Mouse (Mus musculus) midbrain, embryonic 10.5 days (tissue): Measurements from ENCODE around the gene Hcar1. TPM values are rescaled to one million over a fixed set of nuclear protein-coding genes. Genes with fewer than 3 reads are reported as not detected.

Source experiments
- DNase-seq: peaks from one replicate; pipeline ENCODE4 v3.0.0-alpha.2; 2017; ENCODE audit warnings: low spot score
- H3K27ac ChIP-seq: fragments of 300-500 bp; sonication (generic); replicated peaks from 2 replicates; pipeline ENCODE4 v1.5.1; 2016; ENCODE audit warnings: mild to moderate bottlenecking
- H3K27me3 ChIP-seq: fragments of 300-500 bp; sonication (generic); 2 replicates; pipeline ENCODE4 v1.6.1; 2016; ENCODE audit warnings: low read depth, mild to moderate bottlenecking; ENCODE audit not compliant: poor library complexity, severe bottlenecking
- H3K36me3 ChIP-seq: fragments of 300-500 bp; sonication (generic); 2 replicates; pipeline ENCODE4 v1.6.1; 2016; ENCODE audit warnings: mild to moderate bottlenecking, moderate library complexity
- H3K4me1 ChIP-seq: fragments of 300-500 bp; sonication (generic); 2 replicates; pipeline ENCODE4 v1.6.1; 2016
- H3K4me3 ChIP-seq: fragments of 300-500 bp; sonication (generic); 2 replicates; pipeline ENCODE4 v1.5.1; 2016; ENCODE audit warnings: mild to moderate bottlenecking, moderate library complexity
- H3K9me3 ChIP-seq: fragments of 300-500 bp; sonication (generic); replicated peaks from 2 replicates; pipeline ENCODE4 v1.6.1; 2016; ENCODE audit warnings: mild to moderate bottlenecking
- WGBS: fragments of 180-500 bp; shearing (Covaris S2); methylation state at CpG from one replicate; pipeline ENCODE4 v1.1.7; 2016; 5-methylcytosine and 5-hydroxymethylcytosine counted together
- polyA plus RNA-seq: library from polyadenylated mRNA; unstranded; fragments of >200 nt; fragmentation: Nextera tagmentation; extraction: Ambion mirVana; gene quantifications from 2 replicates; pipeline ENCODE4 v1.2.1, GENCODE M21; 2016

The Hcar1 gene
- not detected in 2 replicates for polyA plus RNA-seq

DNA sequence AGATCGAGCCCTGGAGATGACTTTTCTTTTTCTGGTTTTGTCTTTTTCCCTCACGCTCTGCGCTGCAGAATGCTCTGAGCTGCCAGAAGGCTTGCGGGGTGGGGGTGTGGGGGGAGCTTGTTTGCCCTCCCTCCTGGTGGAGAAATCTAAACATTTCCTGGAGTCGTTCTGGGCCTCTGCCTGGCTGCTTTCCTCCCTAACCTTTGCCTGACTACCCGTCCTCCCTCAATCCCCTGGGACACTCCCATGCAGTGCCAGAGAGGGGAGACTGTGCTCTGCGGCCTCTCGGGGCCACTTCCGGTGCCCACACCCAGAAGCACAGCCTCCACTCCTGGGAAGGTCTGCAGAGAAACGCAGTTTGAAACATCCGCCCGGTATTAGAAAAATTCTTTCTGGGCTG, at the start of gene Hcar1:
Hcar1 (minus strand) TSS at position 93 of the 400 bp plus-strand sequence.
- no peaks in the 10 kb centered on the region for H3K27me3 ChIP-seq
- DNase-seq = no peak
- no peak within 1 kb of the TSS for H3K27ac ChIP-seq
- H3K36me3 ChIP-seq = no peaks in the 10 kb centered on the region
- WGBS = 72% methylated on average over 12 of the region's 12 CpGs
- H3K9me3 ChIP-seq = no peaks in the 10 kb centered on the region
- H3K4me1 ChIP-seq = 0 out of 2 replicates have a peak, but pooled peaks cover 3% of the 10 kb centered on the region
- no peak within 1 kb of the TSS for H3K4me3 ChIP-seq

DNA sequence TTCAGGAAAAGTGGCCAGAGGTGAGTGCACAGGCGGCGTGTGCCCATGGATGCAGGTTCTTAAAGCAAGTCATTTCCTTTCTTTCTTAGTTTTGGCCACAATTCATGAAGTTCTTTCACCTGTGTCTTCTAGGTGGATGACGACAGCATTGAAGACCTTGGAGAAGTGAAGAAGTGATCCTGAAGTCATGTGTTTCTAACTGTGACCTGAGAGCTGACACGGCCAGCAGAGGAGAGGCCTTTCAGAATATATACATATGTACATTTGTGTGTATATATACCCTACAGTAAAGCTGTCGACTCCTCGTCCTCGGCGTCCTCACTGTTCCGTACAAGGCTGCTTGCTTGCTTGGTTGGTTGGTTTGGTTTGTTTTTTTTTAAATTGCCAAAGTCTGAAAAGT, 47.3 kb upstream of the Hcar1 start, which contains the start of gene Gm43518:
Gm43518 (plus strand) TSS at position 301 of the 400 bp plus-strand sequence.
- 94% methylated on average over 9 of the region's 9 CpGs for WGBS
- peaks cover 78% of the 10 kb centered on the region for H3K36me3 ChIP-seq
- no peak for DNase-seq
- peaks cover 9% of the 10 kb centered on the region for H3K4me1 ChIP-seq
- no peaks in the 10 kb centered on the region for H3K27me3 ChIP-seq
- no peak within 1 kb of the TSS for H3K27ac ChIP-seq
- no peak within 1 kb of the TSS for H3K4me3 ChIP-seq
- no peaks in the 10 kb centered on the region for H3K9me3 ChIP-seq

DNA sequence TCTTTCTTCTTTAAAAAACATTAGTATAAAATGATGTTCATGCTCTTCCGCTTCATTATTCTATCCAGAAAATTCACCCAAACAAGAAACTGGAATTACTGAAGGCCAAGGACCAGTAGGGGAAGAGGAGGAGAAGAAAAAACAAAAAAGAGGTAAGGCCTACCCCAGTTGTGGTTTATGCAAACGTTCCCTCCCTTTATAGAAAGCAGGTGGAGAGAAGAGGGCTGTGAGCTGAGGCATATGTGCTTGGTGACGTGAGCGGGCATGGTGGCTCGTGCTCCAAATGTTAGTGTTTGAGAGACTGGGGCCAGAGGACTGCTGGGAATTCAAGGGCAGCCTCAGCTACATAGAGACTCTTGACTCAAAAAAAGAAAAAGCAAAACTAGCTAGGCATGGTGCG, 42.3 kb upstream of the Hcar1 start:
- Histone ChIP-seq H3K36me3 (peaks cover 97% of the 10 kb centered on the region), H3K27ac (no peak overlapping the region), H3K9me3 (no peaks in the 10 kb centered on the region), H3K27me3 (no peaks in the 10 kb centered on the region), H3K4me1 (no peaks in the 10 kb centered on the region), H3K4me3 (no peak overlapping the region)
- no peak for DNase-seq
- WGBS = 91% methylated on average over 6 of the region's 6 CpGs

DNA sequence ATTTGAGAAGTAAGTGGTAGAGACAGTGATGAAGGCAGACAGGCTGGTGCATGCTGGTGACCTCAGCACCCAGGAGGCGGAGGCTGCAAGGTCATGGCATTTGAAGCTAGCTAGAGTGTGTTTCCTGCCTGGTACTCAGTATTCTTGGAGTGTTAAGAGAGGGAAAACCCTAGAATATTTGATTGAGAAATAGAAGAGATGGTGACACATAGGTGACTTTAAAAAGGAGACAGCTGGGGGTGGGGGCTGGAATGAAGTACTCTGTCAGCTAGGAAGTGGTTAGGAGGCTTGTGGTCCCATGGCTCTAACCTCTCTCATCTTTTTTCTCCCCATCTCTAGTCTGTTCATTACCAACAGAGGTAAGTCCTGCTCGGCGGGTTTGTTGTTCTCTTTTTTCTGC, 35.0 kb upstream of the Hcar1 start:
- H3K9me3 ChIP-seq = no peaks in the 10 kb centered on the region
- H3K4me3 ChIP-seq = no peak overlapping the region
- no peak for DNase-seq
- no peaks in the 10 kb centered on the region for H3K27me3 ChIP-seq
- H3K27ac ChIP-seq = no peak overlapping the region
- H3K36me3 ChIP-seq = peaks cover 97% of the 10 kb centered on the region
- 93% methylated on average over 3 of the region's 3 CpGs for WGBS
- peaks cover under 1% of the 10 kb centered on the region; the same call in 1 of the 2 replicates for H3K4me1 ChIP-seq

DNA sequence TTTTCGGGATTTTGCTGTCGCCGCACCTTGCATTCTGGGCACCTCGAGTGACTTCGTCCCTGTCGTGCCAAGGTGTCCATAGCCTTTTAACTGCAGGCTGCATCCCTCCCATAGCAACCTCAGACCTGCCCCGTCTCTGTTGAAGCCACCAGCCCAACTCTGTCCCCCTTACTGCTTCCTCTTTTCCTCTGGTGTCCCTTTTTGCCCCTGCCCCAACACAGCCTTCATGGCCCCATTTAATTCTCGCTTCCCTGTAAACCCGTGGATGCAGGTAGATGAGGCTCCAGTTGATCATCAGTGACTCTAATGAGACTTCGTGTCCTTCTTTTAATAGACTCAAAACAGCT, 27.8 kb upstream of the Hcar1 start:
- Histone ChIP-seq H3K27me3 (no peaks in the 10 kb centered on the region), H3K4me1 (peaks cover 21% of the 10 kb centered on the region), H3K36me3 (peaks cover 46% of the 10 kb centered on the region), H3K9me3 (no peaks in the 10 kb centered on the region), H3K27ac (peak overlapping the region; percentile 95), H3K4me3 (peak overlapping the region; percentile 83)
- WGBS = 7% methylated on average over 10 of the region's 10 CpGs
- no peak for DNase-seq

DNA sequence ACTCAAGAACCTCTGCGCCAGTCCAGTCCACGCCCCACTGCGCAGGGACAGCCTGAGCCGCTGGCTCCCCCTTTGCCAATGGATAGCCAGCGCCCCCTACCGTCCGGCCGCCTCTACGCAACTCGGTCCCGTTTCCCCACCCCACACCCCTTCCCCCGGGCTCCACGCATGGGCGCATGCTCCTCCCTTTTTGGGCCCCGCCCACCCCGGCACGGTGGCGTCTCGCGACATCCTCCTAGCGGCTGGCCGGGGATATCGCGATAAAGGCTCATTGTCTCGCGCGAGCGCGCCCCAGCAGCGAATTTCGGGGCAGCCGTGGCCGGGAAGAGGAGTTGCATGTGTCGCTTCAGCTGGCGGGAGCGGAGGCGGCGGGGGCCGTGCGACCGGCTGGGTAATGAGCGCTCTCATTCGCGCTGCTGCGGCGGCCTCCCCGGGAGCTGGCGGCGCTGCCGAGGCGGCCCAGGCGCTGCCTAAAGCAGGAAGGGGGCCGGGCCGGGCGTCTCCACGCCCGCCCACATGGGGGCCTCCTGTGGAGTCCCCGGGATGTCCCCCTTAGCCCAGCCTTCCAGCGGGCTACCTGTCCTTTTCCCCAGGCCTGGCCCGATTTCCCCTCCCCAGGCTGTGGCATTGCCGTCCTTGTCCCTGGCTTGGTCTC, 27.3 kb upstream of the Hcar1 start, which contains the start of gene Denr:
Denr (plus strand) TSS at position 200 of the 655 bp plus-strand sequence.
- H3K9me3 ChIP-seq = no peaks in the 10 kb centered on the region
- H3K27ac ChIP-seq = peak within 1 kb of the TSS; percentile 95
- no peaks in the 10 kb centered on the region for H3K27me3 ChIP-seq
- H3K4me3 ChIP-seq = peak within 1 kb of the TSS; percentile 83
- under 1% methylated on average over 61 of the region's 61 CpGs for WGBS
- peaks cover 21% of the 10 kb centered on the region for H3K4me1 ChIP-seq
- H3K36me3 ChIP-seq = peaks cover 41% of the 10 kb centered on the region
- peak; percentile 100 for DNase-seq

DNA sequence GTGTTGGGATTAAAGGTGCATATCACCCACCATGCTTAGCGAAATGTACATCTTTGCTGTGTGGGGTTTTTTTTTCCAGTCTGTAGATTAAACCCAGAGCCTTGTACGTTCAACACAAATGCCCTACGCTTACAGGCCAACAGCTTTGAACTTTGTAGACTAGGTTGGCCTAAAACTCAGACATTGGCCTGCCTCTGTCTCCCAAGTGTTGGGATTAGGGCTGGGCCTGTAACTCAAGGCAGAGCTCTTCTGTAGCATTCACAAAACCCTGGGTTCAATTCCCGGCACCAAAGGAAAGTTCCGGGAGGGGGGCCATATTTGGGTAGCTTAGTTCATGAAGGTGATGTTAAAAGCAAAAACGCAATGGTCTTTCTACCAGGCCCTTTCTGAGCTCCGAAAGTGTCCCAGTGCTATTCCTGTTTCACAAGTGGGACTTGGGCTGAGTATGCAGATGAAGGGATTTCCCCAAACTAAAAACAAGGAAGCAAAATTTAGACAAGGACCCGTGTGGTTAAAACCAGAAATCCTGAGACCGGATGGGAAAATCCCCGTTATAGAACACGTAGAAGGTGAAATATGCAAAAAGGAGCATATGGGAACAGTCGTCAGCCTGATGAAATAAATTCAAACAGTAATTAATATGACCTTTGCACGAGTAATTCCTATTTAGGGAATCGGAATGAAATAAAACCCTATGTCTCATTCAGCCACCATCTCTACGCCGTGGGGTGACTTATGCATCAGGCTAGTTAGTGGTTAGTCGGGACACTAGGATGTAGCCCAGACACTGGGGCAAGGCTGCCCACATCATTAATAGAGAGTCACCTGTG, 26.5 kb upstream of the Hcar1 start:
- H3K4me3 ChIP-seq = peak overlapping the region; percentile 83

DNA sequence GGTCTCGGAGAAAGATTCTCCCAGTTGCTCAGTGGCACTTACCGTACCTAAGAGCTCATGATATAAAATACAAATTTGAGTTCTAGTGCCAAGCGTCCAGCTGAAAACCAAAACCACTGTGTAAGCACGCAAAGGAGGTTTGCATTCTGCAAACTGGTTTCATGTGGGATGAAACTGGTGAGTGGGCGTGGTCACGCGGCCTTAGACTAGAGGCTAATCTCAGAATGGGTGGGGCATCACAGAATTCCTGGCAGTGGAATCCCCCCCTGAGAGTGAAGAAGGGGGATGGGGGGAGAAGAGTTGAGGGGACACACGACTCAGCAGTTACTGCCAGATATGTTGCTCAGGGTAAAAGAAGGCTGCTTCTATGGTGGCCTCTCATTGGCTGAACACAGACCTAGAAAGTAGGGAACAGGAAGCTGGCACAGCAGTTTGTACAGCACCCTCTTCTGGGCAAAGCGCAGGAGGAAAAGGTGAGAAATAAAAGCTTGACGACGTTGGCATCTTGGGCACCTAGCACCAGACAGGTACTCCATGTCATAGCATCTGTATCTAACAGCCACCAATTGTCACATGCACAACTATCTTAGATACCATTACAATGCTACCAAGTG, 24.3 kb upstream of the Hcar1 start:
- DNase-seq = no peak
- Histone ChIP-seq H3K27me3 (no peaks in the 10 kb centered on the region), H3K9me3 (no peaks in the 10 kb centered on the region), H3K27ac (no peak overlapping the region), H3K4me3 (no peak overlapping the region), H3K36me3 (peaks cover 11% of the 10 kb centered on the region), H3K4me1 (peaks cover 18% of the 10 kb centered on the region)
- 70% methylated on average over 11 of the region's 11 CpGs for WGBS

More for the DNA sequence above, 26.5 kb upstream of the Hcar1 start:
- no peak for DNase-seq
- Histone ChIP-seq H3K36me3 (peaks cover 33% of the 10 kb centered on the region), H3K27ac (no peak overlapping the region), H3K27me3 (no peaks in the 10 kb centered on the region), H3K9me3 (no peaks in the 10 kb centered on the region), H3K4me1 (peaks cover 21% of the 10 kb centered on the region)
- WGBS = 76% methylated on average over 17 of the region's 17 CpGs

DNA sequence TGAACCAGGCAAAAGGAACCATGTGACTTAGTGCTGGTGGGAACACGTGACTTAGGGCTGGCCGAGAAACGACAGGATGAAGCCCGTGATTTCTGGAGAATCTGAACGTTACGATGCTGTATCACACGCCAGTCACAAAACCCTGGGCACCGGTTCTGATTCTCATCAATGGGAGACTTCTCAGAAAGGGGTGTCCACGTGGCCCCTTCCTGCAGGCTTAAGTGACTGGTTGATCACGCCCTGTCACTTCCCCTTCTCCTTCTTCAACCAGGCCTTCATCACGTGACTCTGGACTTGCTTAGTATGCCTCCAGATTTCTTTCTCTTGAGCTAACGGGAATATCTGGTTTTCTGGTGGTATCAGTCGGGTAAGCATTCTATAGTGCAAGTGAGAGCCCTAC, 17.5 kb upstream of the Hcar1 start:
- no peaks in the 10 kb centered on the region for H3K36me3 ChIP-seq
- 89% methylated on average over 13 of the region's 13 CpGs for WGBS
- H3K27me3 ChIP-seq = no peaks in the 10 kb centered on the region
- DNase-seq = no peak
- no peaks in the 10 kb centered on the region for H3K4me1 ChIP-seq
- no peak overlapping the region for H3K4me3 ChIP-seq
- H3K27ac ChIP-seq = no peak overlapping the region
- H3K9me3 ChIP-seq = no peaks in the 10 kb centered on the region

DNA sequence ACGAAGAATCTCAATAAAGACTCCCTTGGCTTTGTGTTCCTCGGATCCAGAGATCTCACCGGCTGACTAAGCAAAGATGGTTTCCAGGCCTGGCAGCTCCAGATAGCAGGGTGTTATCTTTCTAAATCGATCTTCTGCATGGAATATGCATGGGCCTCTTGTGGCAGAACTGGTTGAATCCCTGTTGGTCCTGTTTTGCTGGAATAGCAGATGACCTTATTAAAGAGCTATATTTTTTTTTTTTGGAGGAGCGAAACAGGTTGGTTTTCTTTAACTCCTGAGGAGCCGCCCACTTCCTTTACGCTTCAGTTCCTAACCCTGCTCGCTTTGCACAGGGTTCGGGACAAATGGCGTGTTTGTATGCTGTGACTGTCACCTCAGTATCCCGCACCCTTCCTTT, 16.6 kb upstream of the Hcar1 start:
- no peak for DNase-seq
- Histone ChIP-seq H3K36me3 (no peaks in the 10 kb centered on the region), H3K9me3 (no peaks in the 10 kb centered on the region), H3K27me3 (no peaks in the 10 kb centered on the region), H3K4me3 (no peak overlapping the region), H3K4me1 (peaks cover 3% of the 10 kb centered on the region; the same call in 1 of the 2 replicates), H3K27ac (no peak overlapping the region)
- WGBS = 87% methylated on average over 11 of the region's 11 CpGs

DNA sequence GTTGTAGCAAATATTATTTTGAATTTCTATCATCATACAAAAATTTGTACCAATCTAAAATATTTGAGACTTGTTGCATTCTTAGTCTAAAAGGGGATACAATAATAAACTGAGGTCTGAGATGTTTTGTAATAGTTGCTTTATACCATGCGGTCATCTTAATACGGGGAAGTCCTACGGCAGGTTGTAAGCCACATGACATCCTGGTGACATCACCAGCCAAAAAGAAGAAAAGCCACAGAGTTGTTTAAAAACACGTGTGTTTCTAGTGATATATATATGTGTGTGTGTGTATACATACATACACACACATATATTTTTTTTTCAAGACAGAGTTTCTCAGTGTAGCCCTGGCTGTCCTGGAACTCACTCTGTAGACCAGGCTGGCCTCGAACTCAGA, 13.7 kb upstream of the Hcar1 start:
- Histone ChIP-seq H3K4me3 (no peak overlapping the region), H3K27ac (no peak overlapping the region), H3K27me3 (no peaks in the 10 kb centered on the region), H3K36me3 (no peaks in the 10 kb centered on the region), H3K4me1 (peaks cover 3% of the 10 kb centered on the region; the same call in 1 of the 2 replicates), H3K9me3 (no peaks in the 10 kb centered on the region)
- WGBS = 90% methylated on average over 5 of the region's 5 CpGs
- DNase-seq = no peak

DNA sequence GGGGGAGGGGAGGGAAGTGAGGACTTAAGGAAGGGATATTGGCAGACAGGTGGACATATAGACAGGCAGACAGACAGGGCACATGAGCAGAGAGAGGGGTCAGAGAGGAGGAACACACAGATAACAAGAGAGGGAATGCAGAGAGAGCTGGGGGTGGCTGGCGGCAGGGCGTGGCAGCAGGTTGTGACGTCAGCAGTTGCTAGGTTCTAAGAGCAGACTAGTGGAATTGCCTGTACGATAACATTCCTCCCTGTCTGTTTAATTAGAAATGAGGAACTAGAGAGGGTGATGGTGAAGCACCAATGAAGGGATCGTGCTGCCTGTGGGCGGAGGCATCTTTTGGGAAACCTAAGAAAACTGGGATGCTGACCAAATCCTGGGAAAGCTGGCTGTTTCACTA, 11.8 kb upstream of the Hcar1 start:
- no peak for DNase-seq
- 51% methylated on average over 6 of the region's 6 CpGs for WGBS
- Histone ChIP-seq H3K4me1 (peaks cover 3% of the 10 kb centered on the region; the same call in 1 of the 2 replicates), H3K36me3 (no peaks in the 10 kb centered on the region), H3K27ac (no peak overlapping the region), H3K9me3 (no peaks in the 10 kb centered on the region), H3K27me3 (no peaks in the 10 kb centered on the region), H3K4me3 (no peak overlapping the region)
